Mouse (Mus musculus): Measurements from ENCODE around the gene Ubxn2a. TPM values are rescaled to one million over a fixed set of nuclear protein-coding genes. Genes with fewer than 3 reads are reported as not detected.

The Ubxn2a gene
- polyA plus RNA-seq, 1 experiment: 69.4 TPM

DNA sequence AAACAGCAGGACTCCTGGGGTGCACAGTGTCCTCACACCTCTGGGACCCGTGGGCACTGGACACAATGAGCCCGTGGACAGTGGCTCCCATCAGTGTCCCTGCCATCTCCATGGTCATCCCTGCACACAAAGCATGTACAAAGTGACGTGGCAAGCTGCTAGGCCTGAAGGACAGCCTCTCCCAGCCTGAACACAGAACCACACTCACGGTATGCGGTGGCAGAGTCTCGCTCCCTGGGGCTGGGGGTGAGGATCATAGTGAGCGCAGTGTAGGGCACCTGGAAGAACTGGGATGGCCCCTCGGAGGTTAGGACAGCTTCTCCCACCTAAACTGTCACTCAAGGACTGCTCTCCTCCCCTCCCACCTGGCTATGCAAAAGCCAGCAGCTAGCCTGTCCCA lies 38.6 kb downstream of the Ubxn2a start:
- Histone ChIP-seq H3K27ac (ENCODE audit: insufficient read depth, low read length) (no peak overlapping the region), H3K36me3 (ENCODE audit: control insufficient read depth, insufficient read depth, low read length, poor library complexity, severe bottlenecking) (no peaks in the 10 kb centered on the region), H3K9me3 (replicated peaks; ENCODE audit: control insufficient read depth, insufficient read depth, low read length, poor library complexity, severe bottlenecking) (no peaks in the 10 kb centered on the region), H3K4me3 (ENCODE audit: low read depth, low read length) (no peak overlapping the region), H3K27me3 (ENCODE audit: control insufficient read depth, insufficient read depth, low read length, poor library complexity, severe bottlenecking) (no peaks in the 10 kb centered on the region), H3K4me1 (ENCODE audit: control insufficient read depth, insufficient read depth, low read length) (no peaks in the 10 kb centered on the region), H3K9ac (ENCODE audit: low read depth, poor library complexity, severe bottlenecking) (no peak overlapping the region)
- no peak for TF ChIP-seq CTCF (IDR thresholded peaks at IDR 0.05; ENCODE audit: low read depth, low read length)
- no peak for TF ChIP-seq POLR2A (IDR thresholded peaks at IDR 0.05; ENCODE audit: insufficient read depth, low read length)
- TF ChIP-seq EP300 (IDR thresholded peaks at IDR 0.05; ENCODE audit: insufficient read depth, low read depth, low read length): no peak

DNA sequence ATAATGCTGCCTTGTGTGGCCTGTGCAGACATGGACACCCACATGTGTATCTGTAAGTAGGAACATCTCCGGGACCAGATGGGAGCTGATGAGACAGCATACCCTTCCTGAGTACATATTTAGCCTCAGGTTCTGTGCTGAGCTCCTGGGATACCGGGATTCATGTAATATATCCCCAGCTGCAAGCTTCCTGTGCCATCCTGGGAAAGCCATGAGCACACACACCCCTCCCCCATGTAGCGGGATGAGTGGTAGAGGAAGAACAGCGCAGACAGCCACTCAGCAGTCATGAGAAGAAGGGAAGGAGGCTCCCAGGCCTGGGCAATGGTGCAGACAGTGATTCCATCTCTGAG lies 43.2 kb downstream of the Ubxn2a start:
- H3K9ac ChIP-seq (ENCODE audit: low read depth, poor library complexity, severe bottlenecking): no peak overlapping the region
- no peaks in the 10 kb centered on the region for H3K9me3 ChIP-seq (replicated peaks; ENCODE audit: control insufficient read depth, insufficient read depth, low read length, poor library complexity, severe bottlenecking)
- no peaks in the 10 kb centered on the region for H3K27me3 ChIP-seq (ENCODE audit: control insufficient read depth, insufficient read depth, low read length, poor library complexity, severe bottlenecking)
- H3K36me3 ChIP-seq (ENCODE audit: control insufficient read depth, insufficient read depth, low read length, poor library complexity, severe bottlenecking): no peaks in the 10 kb centered on the region
- no peak for TF ChIP-seq POLR2A (IDR thresholded peaks at IDR 0.05; ENCODE audit: insufficient read depth, low read length)
- no peak for TF ChIP-seq EP300 (IDR thresholded peaks at IDR 0.05; ENCODE audit: insufficient read depth, low read depth, low read length)
- TF ChIP-seq CTCF (IDR thresholded peaks at IDR 0.05; ENCODE audit: low read depth, low read length): no peak
- H3K27ac ChIP-seq (ENCODE audit: insufficient read depth, low read length): no peak overlapping the region
- no peak overlapping the region for H3K4me3 ChIP-seq (ENCODE audit: low read depth, low read length)
- no peaks in the 10 kb centered on the region for H3K4me1 ChIP-seq (ENCODE audit: control insufficient read depth, insufficient read depth, low read length)

DNA sequence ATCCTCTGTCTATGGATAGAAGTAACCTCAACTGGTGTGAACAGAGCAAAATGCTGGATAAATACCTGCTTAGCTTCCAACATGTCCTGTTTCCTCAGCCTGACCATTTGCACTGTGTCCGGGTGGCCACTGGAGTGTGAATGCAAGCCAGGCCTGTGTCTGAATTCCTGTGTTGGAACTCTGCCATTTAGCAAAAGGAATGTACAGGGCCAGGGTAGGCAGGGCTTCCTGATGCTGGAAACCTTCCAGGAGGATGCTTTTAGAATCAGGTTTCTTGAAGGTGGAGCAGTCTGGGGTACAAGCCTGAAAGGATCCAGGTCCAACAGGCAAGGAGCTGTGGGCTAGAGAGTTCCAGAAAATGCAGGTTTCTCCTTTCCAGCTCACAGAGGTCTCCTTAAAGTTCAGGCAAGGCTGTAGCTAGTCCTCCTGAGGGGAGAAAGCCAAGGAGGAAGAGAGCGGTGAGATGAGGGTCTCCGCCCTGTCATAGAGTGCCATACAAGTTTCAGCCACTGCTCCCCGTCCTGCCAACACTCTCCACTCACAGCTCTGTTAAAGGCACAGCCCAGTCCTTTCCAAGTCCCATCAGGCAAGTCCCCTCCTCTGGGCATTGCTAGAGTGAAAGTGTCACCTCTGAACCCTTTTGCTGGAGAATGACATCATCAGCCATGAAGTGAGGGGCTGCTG lies 43.7 kb downstream of the Ubxn2a start:
- Histone ChIP-seq H3K9ac (ENCODE audit: low read depth, poor library complexity, severe bottlenecking) (no peak overlapping the region), H3K4me1 (ENCODE audit: control insufficient read depth, insufficient read depth, low read length) (no peaks in the 10 kb centered on the region), H3K9me3 (replicated peaks; ENCODE audit: control insufficient read depth, insufficient read depth, low read length, poor library complexity, severe bottlenecking) (no peaks in the 10 kb centered on the region), H3K36me3 (ENCODE audit: control insufficient read depth, insufficient read depth, low read length, poor library complexity, severe bottlenecking) (no peaks in the 10 kb centered on the region), H3K27ac (ENCODE audit: insufficient read depth, low read length) (no peak overlapping the region), H3K4me3 (ENCODE audit: low read depth, low read length) (no peak overlapping the region), H3K27me3 (ENCODE audit: control insufficient read depth, insufficient read depth, low read length, poor library complexity, severe bottlenecking) (no peaks in the 10 kb centered on the region)
- TF ChIP-seq POLR2A (IDR thresholded peaks at IDR 0.05; ENCODE audit: insufficient read depth, low read length) (no peak), EP300 (IDR thresholded peaks at IDR 0.05; ENCODE audit: insufficient read depth, low read depth, low read length) (no peak), CTCF (IDR thresholded peaks at IDR 0.05; ENCODE audit: low read depth, low read length) (no peak)

DNA sequence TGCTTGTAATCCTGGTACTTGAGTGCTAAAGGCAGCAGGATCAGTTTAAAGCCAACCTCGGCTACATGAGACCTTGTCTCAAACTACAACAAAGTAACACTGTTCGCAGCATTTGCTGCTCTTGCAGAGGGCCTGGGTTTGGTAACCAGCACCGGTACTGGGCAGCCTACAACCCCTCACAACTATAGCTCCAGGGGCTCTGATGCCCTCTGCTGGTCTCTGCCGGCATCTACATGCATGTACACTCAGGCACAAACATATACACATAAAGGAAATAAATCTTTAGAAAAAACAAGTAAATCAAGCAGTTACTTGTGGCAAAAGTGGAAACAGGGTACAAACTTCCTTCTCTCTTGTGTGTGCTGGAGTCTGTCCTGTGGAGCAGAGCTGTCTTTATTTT lies 44.8 kb downstream of the Ubxn2a start:
- Histone ChIP-seq H3K36me3 (ENCODE audit: control insufficient read depth, insufficient read depth, low read length, poor library complexity, severe bottlenecking) (no peaks in the 10 kb centered on the region), H3K9me3 (replicated peaks; ENCODE audit: control insufficient read depth, insufficient read depth, low read length, poor library complexity, severe bottlenecking) (no peaks in the 10 kb centered on the region), H3K27ac (ENCODE audit: insufficient read depth, low read length) (no peak overlapping the region), H3K9ac (ENCODE audit: low read depth, poor library complexity, severe bottlenecking) (no peak overlapping the region), H3K27me3 (ENCODE audit: control insufficient read depth, insufficient read depth, low read length, poor library complexity, severe bottlenecking) (no peaks in the 10 kb centered on the region), H3K4me3 (ENCODE audit: low read depth, low read length) (no peak overlapping the region), H3K4me1 (ENCODE audit: control insufficient read depth, insufficient read depth, low read length) (no peaks in the 10 kb centered on the region)
- TF ChIP-seq POLR2A (IDR thresholded peaks at IDR 0.05; ENCODE audit: insufficient read depth, low read length): no peak
- TF ChIP-seq CTCF (IDR thresholded peaks at IDR 0.05; ENCODE audit: low read depth, low read length): peak; percentile 63

DNA sequence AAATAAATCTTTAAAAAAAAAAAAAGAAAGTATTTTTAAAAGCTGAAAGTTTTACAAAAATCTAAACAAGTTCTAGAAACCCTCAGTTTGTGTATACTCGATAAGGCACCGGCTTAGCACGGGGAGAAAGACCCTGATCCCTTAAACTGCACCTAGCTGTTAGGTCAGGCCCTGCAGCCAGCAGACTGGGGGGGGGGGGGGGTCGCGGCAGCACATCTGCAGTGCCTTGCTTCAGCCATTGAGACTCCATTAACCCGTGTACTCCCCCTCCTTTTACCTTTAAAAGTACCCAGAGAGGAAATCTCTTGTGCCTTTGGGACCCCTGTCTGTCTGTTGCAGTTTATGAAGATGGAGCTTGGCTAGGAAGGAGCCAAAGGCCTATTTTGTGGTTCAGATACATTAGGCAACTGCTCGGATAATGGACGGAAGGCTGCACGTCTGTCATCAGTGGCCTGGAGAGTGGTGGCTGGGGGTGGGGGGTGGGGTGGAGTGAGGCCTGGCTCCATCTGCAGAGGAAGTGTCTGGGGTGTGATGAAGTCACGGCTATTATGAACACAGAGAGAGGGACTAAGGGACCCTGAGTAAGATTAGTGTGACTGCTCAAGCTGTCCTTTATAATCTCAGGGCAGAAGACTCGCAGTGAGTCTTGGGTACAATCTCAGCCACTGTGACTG lies 48.1 kb downstream of the Ubxn2a start:
- no peak overlapping the region for H3K27ac ChIP-seq (ENCODE audit: insufficient read depth, low read length)
- H3K9ac ChIP-seq (ENCODE audit: low read depth, poor library complexity, severe bottlenecking): no peak overlapping the region
- H3K4me1 ChIP-seq (ENCODE audit: control insufficient read depth, insufficient read depth, low read length): no peaks in the 10 kb centered on the region
- H3K4me3 ChIP-seq (ENCODE audit: low read depth, low read length): no peak overlapping the region
- no peaks in the 10 kb centered on the region for H3K27me3 ChIP-seq (ENCODE audit: control insufficient read depth, insufficient read depth, low read length, poor library complexity, severe bottlenecking)
- H3K36me3 ChIP-seq (ENCODE audit: control insufficient read depth, insufficient read depth, low read length, poor library complexity, severe bottlenecking): peaks cover 6% of the 10 kb centered on the region
- TF ChIP-seq CTCF (IDR thresholded peaks at IDR 0.05; ENCODE audit: low read depth, low read length): no peak
- no peak for TF ChIP-seq EP300 (IDR thresholded peaks at IDR 0.05; ENCODE audit: insufficient read depth, low read depth, low read length)
- TF ChIP-seq POLR2A (IDR thresholded peaks at IDR 0.05; ENCODE audit: insufficient read depth, low read length): no peak
- H3K9me3 ChIP-seq (replicated peaks; ENCODE audit: control insufficient read depth, insufficient read depth, low read length, poor library complexity, severe bottlenecking): no peaks in the 10 kb centered on the region

DNA sequence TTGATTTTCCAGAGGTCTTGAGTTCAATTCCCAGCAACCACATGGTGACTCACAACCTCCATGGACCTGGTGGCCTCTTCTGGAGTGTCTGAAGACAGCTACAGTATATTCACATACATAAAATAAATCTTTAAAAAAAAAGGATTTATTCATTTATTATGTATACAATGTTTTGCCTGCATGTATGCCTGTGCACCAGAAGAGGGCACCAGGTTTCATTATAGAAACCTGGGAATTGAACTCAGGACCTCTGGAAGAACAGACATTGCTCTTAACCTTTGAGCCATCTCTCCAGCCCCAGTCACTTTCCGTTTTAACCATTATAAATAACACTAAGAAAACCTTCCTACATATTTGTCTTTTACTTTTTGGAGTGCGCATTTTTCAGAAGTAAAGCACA lies 50.7 kb downstream of the Ubxn2a start:
- Histone ChIP-seq H3K4me1 (ENCODE audit: control insufficient read depth, insufficient read depth, low read length) (no peaks in the 10 kb centered on the region), H3K4me3 (ENCODE audit: low read depth, low read length) (no peak overlapping the region), H3K36me3 (ENCODE audit: control insufficient read depth, insufficient read depth, low read length, poor library complexity, severe bottlenecking) (peaks cover 7% of the 10 kb centered on the region), H3K27me3 (ENCODE audit: control insufficient read depth, insufficient read depth, low read length, poor library complexity, severe bottlenecking) (no peaks in the 10 kb centered on the region), H3K9me3 (replicated peaks; ENCODE audit: control insufficient read depth, insufficient read depth, low read length, poor library complexity, severe bottlenecking) (no peaks in the 10 kb centered on the region), H3K27ac (ENCODE audit: insufficient read depth, low read length) (no peak overlapping the region), H3K9ac (ENCODE audit: low read depth, poor library complexity, severe bottlenecking) (no peak overlapping the region)
- TF ChIP-seq POLR2A (IDR thresholded peaks at IDR 0.05; ENCODE audit: insufficient read depth, low read length) (no peak), CTCF (IDR thresholded peaks at IDR 0.05; ENCODE audit: low read depth, low read length) (no peak), EP300 (IDR thresholded peaks at IDR 0.05; ENCODE audit: insufficient read depth, low read depth, low read length) (no peak)
